Comparison of ENCODE assay signal across 8 mouse cellular contexts in the genomic region with DNA sequence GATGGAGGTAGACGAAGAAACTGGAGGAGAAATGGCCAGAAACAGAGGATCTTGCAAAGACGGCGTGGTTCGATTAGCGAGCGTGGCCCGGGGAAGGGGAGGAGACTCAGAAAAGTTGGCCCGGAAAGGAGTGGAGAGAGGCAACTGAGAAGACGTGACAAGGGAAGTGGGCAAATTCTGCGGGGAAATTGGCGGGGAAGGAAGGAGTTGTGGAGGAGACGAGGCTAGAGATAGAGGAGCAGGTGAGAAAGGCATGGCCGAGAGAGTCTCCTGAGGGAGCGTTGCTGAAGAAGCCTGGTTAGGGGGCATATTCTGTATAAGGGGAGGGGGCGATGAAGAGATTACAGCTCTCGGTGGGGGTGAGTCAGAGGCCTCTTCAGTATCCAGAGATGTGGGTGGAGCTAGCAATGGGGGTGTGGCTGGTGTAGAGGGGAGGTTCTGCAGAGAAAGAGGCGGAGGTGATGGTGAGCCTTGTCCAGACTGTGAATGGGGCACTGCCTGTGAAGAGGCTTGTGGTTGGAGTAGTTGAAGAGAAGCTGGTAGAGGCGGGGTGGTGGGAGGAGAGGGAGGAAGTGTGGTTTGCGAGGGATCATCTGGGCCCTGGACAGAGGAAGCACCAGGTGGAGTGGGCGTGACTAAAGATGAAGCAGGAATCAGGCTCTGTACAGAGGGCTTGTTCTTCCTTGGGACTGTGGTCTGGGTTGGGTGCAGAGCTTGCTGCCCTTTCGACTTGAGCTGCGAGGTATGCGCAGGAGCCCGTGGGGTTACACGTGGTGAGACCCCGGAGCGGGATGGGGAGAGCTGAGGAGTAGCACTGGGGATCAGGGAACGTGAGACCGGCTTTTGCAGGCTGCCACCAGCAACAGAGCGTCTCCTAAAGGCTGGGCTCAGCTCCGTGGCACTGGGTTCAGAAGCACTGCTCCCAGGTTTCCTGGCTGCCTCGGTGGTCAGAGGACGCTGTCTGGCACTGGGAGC. TPM values are rescaled to one million over a fixed set of nuclear protein-coding genes. Genes with fewer than 3 reads are reported as not detected.
DNase-seq lines count a peak whose midpoint lies in the region; ATAC-seq and TF ChIP-seq lines count a peak whose summit lies in the region.
"Had no signal": no experiment of that assay in that cellular context is flagged by ENCODE, and none has a peak within 500 bp of the region (broad histone marks: within the 10 kb centered on the region; RNA-seq: fewer than 3 reads in every experiment).

No protein-coding gene starts in this region.

- no peaks in the 10 kb centered on the region for H3K9me3 ChIP-seq in lung, embryonic 16.5 days (ENCODE audit: control insufficient read depth, low read length)
- H3K9me3 ChIP-seq in neural tube, embryonic 15.5 days (replicated peaks): 0 out of 2 replicates have a peak, but pooled peaks cover 3% of the 10 kb centered on the region

- H3K4me3 ChIP-seq in bone marrow macrophage, adult 2 months (ENCODE audit: insufficient read depth, low read length): peak overlapping the region; percentile 54
- H3K4me3 ChIP-seq in lung, embryonic 16.5 days (ENCODE audit: low read length): peak overlapping the region; percentile 58
- peak overlapping the region; percentile 75 for H3K4me3 ChIP-seq in neural tube, embryonic 15.5 days (replicated peaks)

- H3K4me1 ChIP-seq in bone marrow macrophage, adult 2 months (ENCODE audit: control insufficient read depth, insufficient read depth, low read length): peaks cover 7% of the 10 kb centered on the region; the same call in 1 of the 2 replicates
- H3K4me1 ChIP-seq in lung, embryonic 16.5 days (replicated peaks; ENCODE audit: control insufficient read depth, insufficient read depth, low read length): peaks cover 15% of the 10 kb centered on the region
- peaks cover 59% of the 10 kb centered on the region for H3K4me1 ChIP-seq in neural tube, embryonic 15.5 days

- TF ChIP-seq CTCF in bone marrow macrophage, adult 2 months (IDR thresholded peaks at IDR 0.05; ENCODE audit: low read depth, low read length): no peak

- DNase-seq in MEL-GATA-1-ER (ENCODE audit: extremely low read depth, low read depth): peak; percentile 89
- DNase-seq in heart, adult 8-10 months (ENCODE audit: low spot score): peak; percentile 36
- DNase-seq in kidney, adult 8-10 months: peak; percentile 31 to 42
- no peak for DNase-seq in right cerebral cortex, adult 2 months (ENCODE audit: low spot score in 2 of 2)

- peak; percentile 80 for ATAC-seq in lung, embryonic 16.5 days (ENCODE audit: low read depth)
- no peak for ATAC-seq in neural tube, embryonic 15.5 days (ENCODE audit: low FRiP score)

- 4% methylated on average over 33 of the region's 33 CpGs for WGBS in lung, embryonic 16.5 days
- 12% methylated on average over 33 of the region's 33 CpGs for WGBS in neural tube, embryonic 15.5 days

- peaks cover 23% of the 10 kb centered on the region for H3K27me3 ChIP-seq in lung, embryonic 16.5 days (ENCODE audit: control insufficient read depth, insufficient read depth, low read depth, low read length)
- H3K27me3 ChIP-seq in neural tube, embryonic 15.5 days (replicated peaks): no peaks in the 10 kb centered on the region

- H3K36me3 ChIP-seq in lung, embryonic 16.5 days (ENCODE audit: control insufficient read depth, insufficient read depth, low read length): peaks cover 5% of the 10 kb centered on the region; the same call in 1 of the 2 replicates
- peaks cover 15% of the 10 kb centered on the region for H3K36me3 ChIP-seq in neural tube, embryonic 15.5 days

- TF ChIP-seq POLR2A in bone marrow macrophage, adult 2 months (IDR thresholded peaks at IDR 0.05; ENCODE audit: borderline replicate concordance, low read depth, low read length): no peak

- no peak overlapping the region; the same call in 1 of the 2 replicates for H3K27ac ChIP-seq in bone marrow macrophage, adult 2 months (ENCODE audit: insufficient read depth, low read depth, low read length)
- peak overlapping the region; percentile 90 for H3K27ac ChIP-seq in lung, embryonic 16.5 days (ENCODE audit: low read length)
- peak overlapping the region; percentile 72 for H3K27ac ChIP-seq in neural tube, embryonic 15.5 days (replicated peaks)

- peak overlapping the region; percentile 96 for H3K4me2 ChIP-seq in lung, embryonic 16.5 days (ENCODE audit: low read depth, low read length)
- H3K4me2 ChIP-seq in neural tube, embryonic 15.5 days: peak overlapping the region; percentile 96

- peak overlapping the region; percentile 64 for H3K9ac ChIP-seq in lung, embryonic 16.5 days (ENCODE audit: low read length)
- H3K9ac ChIP-seq in neural tube, embryonic 15.5 days (replicated peaks): peak overlapping the region; percentile 56

RNA-seq across cellular contexts. Expression of gene Prr36, which starts 3.0 kb away (rescaled TPM):
- polyA plus RNA-seq in bone marrow macrophage, adult 2 months (2012; ENCODE audit: insufficient read depth, insufficient read length, missing spikeins): not detected in 2 replicates
- total RNA-seq in heart, adult 8-10 months (2022): not detected
- 4.4 and 4.5 TPM in 2 replicates for polyA plus RNA-seq in lung, embryonic 16.5 days (2015; fragmentation: Nextera tagmentation; extraction: Ambion mirVana)
- 36.2 and 37.5 TPM in 2 replicates for polyA plus RNA-seq in neural tube, embryonic 15.5 days (2015; fragmentation: Nextera tagmentation; extraction: Ambion mirVana)

RNA-seq across cellular contexts. Expression of gene Lrrc8e, which starts 12.3 kb away (rescaled TPM):
- not detected in 2 replicates for polyA plus RNA-seq in bone marrow macrophage, adult 2 months (2012; ENCODE audit: insufficient read depth, insufficient read length, missing spikeins)
- total RNA-seq in heart, adult 8-10 months (2022): 1 to 10 TPM in 1 of 4 experiments, under 1 TPM in 3; 0.41 to 1.3 (median 0.87) TPM
- 6.0 and 6.7 TPM in 2 replicates for polyA plus RNA-seq in lung, embryonic 16.5 days (2015; fragmentation: Nextera tagmentation; extraction: Ambion mirVana)
- polyA plus RNA-seq in neural tube, embryonic 15.5 days (2015; fragmentation: Nextera tagmentation; extraction: Ambion mirVana): 0.57 TPM in 1 of 2 replicates, not detected in the other
- total RNA-seq: left cerebral cortex, postnatal 25 days had no signal

RNA-seq across cellular contexts. Expression of gene Map2k7, which starts 24.2 kb away (rescaled TPM):
- polyA plus RNA-seq in bone marrow macrophage, adult 2 months (2012; ENCODE audit: insufficient read depth, insufficient read length, missing spikeins): 75.4 and 77.0 TPM in 2 replicates
- 10 to 100 TPM; 69.9 to 84.0 (median 75.2) TPM for total RNA-seq in heart, adult 8-10 months (2022)
- 26.8 and 29.1 TPM in 2 replicates for polyA plus RNA-seq in lung, embryonic 16.5 days (2015; fragmentation: Nextera tagmentation; extraction: Ambion mirVana)
- 26.9 and 30.6 TPM in 2 replicates for polyA plus RNA-seq in neural tube, embryonic 15.5 days (2015; fragmentation: Nextera tagmentation; extraction: Ambion mirVana)

RNA-seq across cellular contexts. Expression of gene Gm49320, which starts 24.4 kb away (rescaled TPM):
- not detected in 2 replicates for polyA plus RNA-seq in bone marrow macrophage, adult 2 months (2012; ENCODE audit: insufficient read depth, insufficient read length, missing spikeins)
- total RNA-seq in heart, adult 8-10 months (2022): under 1 TPM in 1 of 4 experiments, not detected in 3; 0.25 TPM
- polyA plus RNA-seq in lung, embryonic 16.5 days (2015; fragmentation: Nextera tagmentation; extraction: Ambion mirVana): 1.1 and 1.6 TPM in 2 replicates
- polyA plus RNA-seq in neural tube, embryonic 15.5 days (2015; fragmentation: Nextera tagmentation; extraction: Ambion mirVana): 1.1 and 1.3 TPM in 2 replicates

RNA-seq across cellular contexts. Expression of gene Tgfbr3l, which starts 33.7 kb away (rescaled TPM):
- polyA plus RNA-seq in bone marrow macrophage, adult 2 months (2012; ENCODE audit: insufficient read depth, insufficient read length, missing spikeins): 3.6 and 4.4 TPM in 2 replicates
- total RNA-seq in heart, adult 8-10 months (2022): 1 to 10 TPM; 1.7 to 5.0 (median 2.6) TPM
- polyA plus RNA-seq in lung, embryonic 16.5 days (2015; fragmentation: Nextera tagmentation; extraction: Ambion mirVana): 3.4 and 4.2 TPM in 2 replicates
- 3.2 and 3.4 TPM in 2 replicates for polyA plus RNA-seq in neural tube, embryonic 15.5 days (2015; fragmentation: Nextera tagmentation; extraction: Ambion mirVana)

Comparison
In these comparisons a context has a peak if more than half of its experiments do, and no peak if none do; other contexts are left out.
1. DNase-seq: peak in MEL-GATA-1-ER (single experiment), heart, adult 8-10 months (single experiment) and kidney, adult 8-10 months (2 of 2); none in right cerebral cortex, adult 2 months (0 of 2).
2. Peak in every context shown above with its lines, with median percentiles within 50 percentile points of each other: H3K4me3 ChIP-seq.